Mouse (Mus musculus) olfactory bulb, adult 2 months (tissue): ENCODE measurements at regions not wholly inside any gene's neighbourhood (a gene's known extent, or its start where the extent isn't known, plus 50 kb on each side); places are given as distances from the start of the nearest gene placed in this dataset.

Experiments
- CTCF ChIP-seq: fragments of 200-500 bp; IDR thresholded peaks from 2 replicates; pipeline ENCODE4 v1.5.1; 2012; ENCODE audit warnings: low read depth, mild to moderate bottlenecking, low read length, moderate library complexity; ENCODE audit not compliant: insufficient read depth
- POLR2A ChIP-seq: fragments of 200-500 bp; IDR thresholded peaks from 2 replicates; pipeline ENCODE4 v1.6.1; 2012; ENCODE audit warnings: mild to moderate bottlenecking, low read depth, low read length, moderate library complexity; ENCODE audit not compliant: insufficient read depth

DNA sequence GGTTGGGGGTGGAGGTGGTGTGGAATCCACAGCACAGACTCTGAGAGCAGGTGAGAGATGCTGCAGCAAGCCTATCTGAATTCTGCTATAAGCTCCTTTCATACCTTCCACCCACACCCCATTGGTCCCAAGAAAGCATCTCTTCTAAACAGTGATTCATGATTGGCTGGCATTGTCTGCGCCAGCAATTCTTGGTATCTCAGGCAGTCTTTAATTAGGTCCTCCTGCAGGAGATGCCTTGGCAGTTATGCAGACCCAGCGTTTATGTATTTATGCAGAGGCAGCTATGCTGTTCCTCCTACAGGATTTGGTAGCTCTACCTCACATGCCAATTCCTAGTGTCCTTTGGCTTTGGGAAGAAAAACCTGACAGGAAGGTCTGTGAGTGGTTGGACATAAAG is 162.9 kb upstream of the Gas1 start:
- no peak for TF ChIP-seq CTCF
- no peak for TF ChIP-seq POLR2A
